Mouse (Mus musculus) limb, embryonic 10.5 days (tissue): Measurements from ENCODE around the gene Rnf145. TPM values are rescaled to one million over a fixed set of nuclear protein-coding genes. Genes with fewer than 3 reads are reported as not detected.

Experiments used
- DNase-seq: peaks from one replicate; pipeline ENCODE4 v3.0.0-alpha.2; 2017; ENCODE audit warnings: low spot score
- H3K27ac ChIP-seq: fragments of 300-500 bp; sonication (generic); 2 replicates; pipeline ENCODE4 v1.5.1; 2016; ENCODE audit warnings: mild to moderate bottlenecking
- H3K27me3 ChIP-seq: fragments of 300-500 bp; sonication (generic); 2 replicates; pipeline ENCODE4 v1.6.1; 2016; ENCODE audit warnings: low read depth, mild to moderate bottlenecking; ENCODE audit not compliant: poor library complexity, severe bottlenecking
- H3K36me3 ChIP-seq: fragments of 300-500 bp; sonication (generic); 2 replicates; pipeline ENCODE4 v1.6.1; 2016; ENCODE audit warnings: mild to moderate bottlenecking, moderate library complexity
- H3K4me1 ChIP-seq: fragments of 300-500 bp; sonication (generic); 2 replicates; pipeline ENCODE4 v1.6.1; 2016
- H3K4me3 ChIP-seq: fragments of 300-500 bp; sonication (generic); 2 replicates; pipeline ENCODE4 v1.5.1; 2016; ENCODE audit warnings: mild to moderate bottlenecking, moderate library complexity
- H3K9me3 ChIP-seq: fragments of 300-500 bp; sonication (generic); replicated peaks from 2 replicates; pipeline ENCODE4 v1.6.1; 2016; ENCODE audit warnings: mild to moderate bottlenecking
- WGBS: fragments of 180-500 bp; shearing (Covaris S2); methylation state at CpG from one replicate; pipeline ENCODE4 v1.1.7; 2016; 5-methylcytosine and 5-hydroxymethylcytosine counted together
- polyA plus RNA-seq: library from polyadenylated mRNA; unstranded; fragments of >200 nt; fragmentation: Nextera tagmentation; extraction: Ambion mirVana; gene quantifications from 2 replicates; pipeline ENCODE4 v1.2.1, GENCODE M21; 2016

Rnf145 gene
- polyA plus RNA-seq, 1 experiment from 2014 or later: 89.2 TPM

DNA sequence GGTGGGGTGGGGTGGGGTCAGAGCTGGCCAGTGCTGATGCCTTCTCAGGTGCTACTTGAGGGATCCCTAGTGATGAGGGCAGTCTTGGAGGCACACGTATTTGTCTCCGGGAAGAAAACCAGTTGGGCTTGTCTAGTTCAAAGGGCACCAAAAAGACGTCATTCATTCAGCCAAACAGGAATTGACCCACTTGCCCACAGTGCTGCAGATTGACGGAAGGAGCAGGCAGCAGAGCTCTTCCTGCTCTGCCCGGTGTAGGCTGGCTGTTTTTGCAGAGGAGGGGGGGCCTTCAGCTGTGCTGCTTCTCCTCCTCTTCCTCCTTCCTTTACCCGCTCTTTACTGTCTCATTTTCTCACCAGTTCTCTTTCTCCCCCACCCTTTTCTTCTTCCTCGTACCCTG is 26.4 kb downstream of the Rnf145 start:
- H3K27me3 ChIP-seq: no peaks in the 10 kb centered on the region
- WGBS: 57% methylated on average over 7 of the region's 7 CpGs
- H3K9me3 ChIP-seq: no peaks in the 10 kb centered on the region
- DNase-seq: no peak
- H3K27ac ChIP-seq: no peak overlapping the region
- H3K4me3 ChIP-seq: no peak overlapping the region
- H3K36me3 ChIP-seq: peaks cover 95% of the 10 kb centered on the region
- peaks cover 5% of the 10 kb centered on the region for H3K4me1 ChIP-seq

- H3K9me3 ChIP-seq: no peaks in the 10 kb centered on the region
- peaks cover 95% of the 10 kb centered on the region for H3K36me3 ChIP-seq
- H3K4me3 ChIP-seq: no peak overlapping the region
- DNase-seq: peak; percentile 18
- 0 out of 2 replicates have a peak, but pooled peaks cover 2% of the 10 kb centered on the region for H3K4me1 ChIP-seq
- WGBS: 93% methylated on average over 8 of the region's 8 CpGs
- no peaks in the 10 kb centered on the region for H3K27me3 ChIP-seq
- no peak overlapping the region for H3K27ac ChIP-seq
Observed at GRCm38 (mm10) chr11:44546250-44546649, 27.5 kb downstream of the Rnf145 start.

- Histone ChIP-seq H3K36me3 (peaks cover 96% of the 10 kb centered on the region), H3K4me1 (0 out of 2 replicates have a peak, but pooled peaks cover 2% of the 10 kb centered on the region)
Observed at GRCm38 (mm10) chr11:44547651-44548196, 29.0 kb downstream of the Rnf145 start.

GRCm38 (mm10) chr11:44548816-44549215 is 30.1 kb downstream of the Rnf145 start:
- H3K36me3 ChIP-seq: peaks cover 96% of the 10 kb centered on the region
- WGBS: 94% methylated on average over 12 of the region's 12 CpGs
- no peaks in the 10 kb centered on the region for H3K4me1 ChIP-seq
- no peak overlapping the region for H3K27ac ChIP-seq
- no peak overlapping the region for H3K4me3 ChIP-seq
- no peaks in the 10 kb centered on the region for H3K27me3 ChIP-seq
- H3K9me3 ChIP-seq: no peaks in the 10 kb centered on the region
- no peak for DNase-seq

More at GRCm38 (mm10) chr11:44547651-44548196, 29.0 kb downstream of the Rnf145 start:
- Histone ChIP-seq H3K9me3 (no peaks in the 10 kb centered on the region), H3K27ac (no peak overlapping the region), H3K27me3 (no peaks in the 10 kb centered on the region), H3K4me3 (no peak overlapping the region)
- WGBS: 85% methylated on average over 8 of the region's 8 CpGs
- peak; percentile 24 for DNase-seq

- DNase-seq: no peak
- no peaks in the 10 kb centered on the region for H3K4me1 ChIP-seq
- no peak overlapping the region for H3K27ac ChIP-seq
- WGBS: 90% methylated on average over 10 of the region's 10 CpGs
- no peaks in the 10 kb centered on the region for H3K9me3 ChIP-seq
- peaks cover 93% of the 10 kb centered on the region for H3K36me3 ChIP-seq
- no peak overlapping the region for H3K4me3 ChIP-seq
- H3K27me3 ChIP-seq: no peaks in the 10 kb centered on the region
Observed at GRCm38 (mm10) chr11:44549511-44550278, 30.9 kb downstream of the Rnf145 start.

- Histone ChIP-seq H3K4me3 (no peak overlapping the region), H3K9me3 (no peaks in the 10 kb centered on the region), H3K27me3 (no peaks in the 10 kb centered on the region), H3K4me1 (no peaks in the 10 kb centered on the region), H3K27ac (no peak overlapping the region), H3K36me3 (peaks cover 95% of the 10 kb centered on the region)
- 88% methylated on average over 6 of the region's 6 CpGs for WGBS
- no peak for DNase-seq
Observed at GRCm38 (mm10) chr11:44550996-44551395, 32.2 kb downstream of the Rnf145 start.

GRCm38 (mm10) chr11:44554339-44554738 is 35.6 kb downstream of the Rnf145 start:
- 86% methylated on average over 4 of the region's 4 CpGs for WGBS
- H3K9me3 ChIP-seq: no peaks in the 10 kb centered on the region

GRCm38 (mm10) chr11:44558521-44558920 is 39.8 kb downstream of the Rnf145 start:
- H3K4me3 ChIP-seq: no peak overlapping the region
- no peaks in the 10 kb centered on the region for H3K27me3 ChIP-seq
- WGBS: 93% methylated on average over 3 of the region's 3 CpGs
- peaks cover 95% of the 10 kb centered on the region for H3K36me3 ChIP-seq
- DNase-seq: no peak
- no peak overlapping the region for H3K27ac ChIP-seq
- H3K4me1 ChIP-seq: no peaks in the 10 kb centered on the region
- no peaks in the 10 kb centered on the region for H3K9me3 ChIP-seq

More at GRCm38 (mm10) chr11:44554339-44554738, 35.6 kb downstream of the Rnf145 start:
- H3K4me1 ChIP-seq: no peaks in the 10 kb centered on the region
- H3K27me3 ChIP-seq: no peaks in the 10 kb centered on the region
- H3K36me3 ChIP-seq: peaks cover 95% of the 10 kb centered on the region
- no peak for DNase-seq
- no peak overlapping the region for H3K4me3 ChIP-seq
- no peak overlapping the region for H3K27ac ChIP-seq

GRCm38 (mm10) chr11:44559466-44559865 is 40.7 kb downstream of the Rnf145 start:
- H3K36me3 ChIP-seq: peaks cover 98% of the 10 kb centered on the region

DNA sequence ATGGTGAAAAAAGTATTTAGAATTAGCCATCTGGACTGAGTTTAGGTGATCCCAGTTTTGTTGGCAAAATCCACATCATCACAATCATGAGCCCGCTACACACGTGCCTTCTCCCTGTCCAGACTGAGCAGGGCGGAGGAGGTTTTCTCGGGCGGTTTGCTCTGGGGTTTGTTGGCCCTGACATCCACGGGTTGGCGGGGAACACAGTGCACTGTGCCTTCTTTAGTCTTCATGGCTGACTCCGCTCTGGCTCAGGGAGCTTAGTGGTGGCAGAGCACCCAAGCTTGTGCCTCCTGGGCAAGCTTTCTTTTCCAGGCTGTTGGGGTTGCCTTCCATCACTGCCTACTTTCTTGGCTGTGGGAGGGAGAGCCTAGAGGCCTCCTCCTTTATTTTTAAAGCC is 41.6 kb downstream of the Rnf145 start:
- no peak overlapping the region for H3K27ac ChIP-seq
- no peaks in the 10 kb centered on the region for H3K9me3 ChIP-seq
- no peaks in the 10 kb centered on the region for H3K4me1 ChIP-seq
- H3K4me3 ChIP-seq: no peak overlapping the region
- peaks cover 98% of the 10 kb centered on the region for H3K36me3 ChIP-seq
- WGBS: 92% methylated on average over 8 of the region's 8 CpGs
- H3K27me3 ChIP-seq: no peaks in the 10 kb centered on the region
- no peak for DNase-seq

More at GRCm38 (mm10) chr11:44559466-44559865, 40.7 kb downstream of the Rnf145 start:
- no peak overlapping the region for H3K4me3 ChIP-seq
- WGBS: 94% methylated on average over 6 of the region's 6 CpGs
- no peak overlapping the region for H3K27ac ChIP-seq
- no peaks in the 10 kb centered on the region for H3K27me3 ChIP-seq
- no peak for DNase-seq
- no peaks in the 10 kb centered on the region for H3K4me1 ChIP-seq
- H3K9me3 ChIP-seq: no peaks in the 10 kb centered on the region

DNA sequence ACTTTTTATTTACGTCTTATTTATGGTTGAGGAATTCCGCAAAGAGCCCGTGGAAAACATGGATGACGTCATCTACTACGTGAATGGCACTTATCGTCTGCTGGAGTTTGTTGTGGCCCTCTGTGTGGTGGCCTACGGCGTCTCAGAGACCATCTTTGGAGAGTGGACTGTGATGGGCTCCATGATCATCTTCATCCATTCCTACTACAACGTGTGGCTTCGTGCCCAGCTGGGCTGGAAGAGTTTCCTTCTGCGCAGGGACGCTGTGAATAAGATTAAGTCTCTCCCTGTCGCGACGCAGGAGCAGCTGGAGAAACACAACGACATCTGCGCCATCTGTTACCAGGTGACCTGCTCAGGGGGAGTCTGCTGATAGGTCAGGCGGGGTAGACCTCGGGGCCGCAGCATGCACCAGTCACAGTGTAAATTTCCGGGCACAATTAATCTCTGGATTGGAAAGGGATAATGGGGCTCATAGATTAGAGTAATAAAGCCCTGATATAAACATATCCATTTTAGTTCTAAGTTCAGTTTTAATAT is 42.8 kb downstream of the Rnf145 start:
- 92% methylated on average over 21 of the region's 21 CpGs for WGBS
- Histone ChIP-seq H3K4me1 (no peaks in the 10 kb centered on the region), H3K4me3 (no peak overlapping the region), H3K9me3 (no peaks in the 10 kb centered on the region), H3K36me3 (peaks cover 100% of the 10 kb centered on the region), H3K27ac (no peak overlapping the region), H3K27me3 (no peaks in the 10 kb centered on the region)
- DNase-seq: no peak

- no peaks in the 10 kb centered on the region for H3K27me3 ChIP-seq
- no peak overlapping the region for H3K27ac ChIP-seq
- H3K9me3 ChIP-seq: no peaks in the 10 kb centered on the region
- H3K36me3 ChIP-seq: peaks cover 100% of the 10 kb centered on the region
- H3K4me3 ChIP-seq: no peak overlapping the region
- 91% methylated on average over 11 of the region's 12 CpGs for WGBS
- no peak for DNase-seq
- no peaks in the 10 kb centered on the region for H3K4me1 ChIP-seq
Observed at GRCm38 (mm10) chr11:44562389-44563135, 43.8 kb downstream of the Rnf145 start.
